Mouse (Mus musculus): ENCODE data around the gene Nsfl1c.

Gene Nsfl1c

GRCm38 (mm10) chr2:151543063-151543895 is 49.3 kb downstream of the Nsfl1c start:
- DNase-seq (ENCODE audit: low read depth, low spot score): no peak

- DNase-seq (ENCODE audit: low read depth, low spot score): no peak
Measured at GRCm38 (mm10) chr2:151544673-151545072, 50.7 kb downstream of the Nsfl1c start.

- no peak for DNase-seq (ENCODE audit: low read depth, low spot score)
Measured at GRCm38 (mm10) chr2:151546571-151546970, 52.6 kb downstream of the Nsfl1c start.

GRCm38 (mm10) chr2:151549615-151550121 is 55.7 kb downstream of the Nsfl1c start:
- DNase-seq (ENCODE audit: low read depth, low spot score): no peak
